Mouse (Mus musculus) heart, embryonic 14.5 days (tissue): Measurements from ENCODE around the gene Sdr39u1. TPM values are rescaled to one million over a fixed set of nuclear protein-coding genes. Genes with fewer than 3 reads are reported as not detected.
A peak's percentile ranks its signal among the peaks of the same experiment; 100 is the strongest.

Source experiments
- ATAC-seq: fragments of 200-750 bp; cut with Nextera tagmentation; 2 replicates; pipeline ENCODE4 v1.8.0; 2017; ENCODE audit warnings: low read depth, moderate TSS enrichment; ENCODE audit not compliant: insufficient number of reproducible peaks, insufficient read depth, low FRiP score
- H3K27ac ChIP-seq, 2 experiments: fragments of 200-500 bp in 1 of 2; fragments of 300-500 bp in 1 of 2; sonication (generic) in 1 of 2; replicated peaks in 1 of 2; 2 replicates each; pipeline ENCODE4 v1.5.1; 2012 to 2014; ENCODE audit warnings: low read depth in 2 of 2, low read length in 2 of 2, control low read depth in 1 of 2, mild to moderate bottlenecking in 1 of 2, mixed read lengths in 1 of 2; ENCODE audit not compliant: control insufficient read depth in 1 of 2, insufficient read depth in 1 of 2
- H3K27me3 ChIP-seq: fragments of 300-500 bp; sonication (generic); 2 replicates; pipeline ENCODE4 v1.6.1; 2014; ENCODE audit warnings: mild to moderate bottlenecking, low read length, control low read depth; ENCODE audit not compliant: control insufficient read depth, insufficient read depth
- H3K36me3 ChIP-seq: fragments of 300-500 bp; sonication (generic); 2 replicates; pipeline ENCODE4 v1.6.1; 2014; ENCODE audit warnings: mild to moderate bottlenecking, control low read depth, low read length, mixed read lengths; ENCODE audit not compliant: control insufficient read depth, insufficient read depth
- H3K4me1 ChIP-seq, 2 experiments: fragments of 200-500 bp in 1 of 2; fragments of 300-500 bp in 1 of 2; sonication (generic) in 1 of 2; 2 replicates each; pipeline ENCODE4 v1.6.1; 2012 to 2014; ENCODE audit warnings: low read length in 2 of 2, control low read depth in 1 of 2, mixed read lengths in 1 of 2; ENCODE audit not compliant: control insufficient read depth in 2 of 2, insufficient read depth in 2 of 2
- H3K4me2 ChIP-seq: fragments of 300-500 bp; sonication (generic); 2 replicates; pipeline ENCODE4 v1.6.1; 2014; ENCODE audit warnings: mild to moderate bottlenecking, low read length
- H3K4me3 ChIP-seq, 2 experiments: fragments of 200-500 bp in 1 of 2; fragments of 300-500 bp in 1 of 2; sonication (generic) in 1 of 2; 2 replicates each; pipeline ENCODE4 v1.5.1; 2012 to 2014; ENCODE audit warnings: low read length in 2 of 2, mild to moderate bottlenecking in 2 of 2, control low read depth in 1 of 2, low read depth in 1 of 2, moderate library complexity in 1 of 2; ENCODE audit not compliant: control insufficient read depth in 1 of 2, insufficient read depth in 1 of 2
- H3K9ac ChIP-seq: fragments of 300-500 bp; sonication (generic); 2 replicates; pipeline ENCODE4 v1.6.1; 2014; ENCODE audit warnings: mild to moderate bottlenecking, low read length
- H3K9me3 ChIP-seq: fragments of 300-500 bp; sonication (generic); 2 replicates; pipeline ENCODE4 v1.6.1; 2016; ENCODE audit warnings: low read length, control low read depth; ENCODE audit not compliant: control insufficient read depth
- WGBS: fragments of 180-500 bp; shearing (Covaris S2); extraction: QIAGEN DNeasy Blood & Tissue Kit; methylation state at CpG from one replicate; pipeline ENCODE4 v1.1.7; 2014; 5-methylcytosine and 5-hydroxymethylcytosine counted together
- polyA plus RNA-seq: library from polyadenylated mRNA; unstranded; fragments of >200 nt; fragmentation: Nextera tagmentation; extraction: Ambion mirVana; gene quantifications from 2 replicates; pipeline ENCODE4 v1.2.1, GENCODE M21; 2014

Gene Sdr39u1
- polyA plus RNA-seq, 1 experiment from 2014 or later, result 51.6 TPM

- Histone ChIP-seq H3K27ac (no peak overlapping the region), H3K4me1 (peaks cover 6 to 11% of the 10 kb centered on the region in 2 experiments; a peak in 3 of 4 replicates), H3K9ac (0 out of 2 replicates have a peak overlapping the region, but pooled peaks have one; percentile 75), H3K4me3 (no peak overlapping the region), H3K36me3 (peaks cover 42% of the 10 kb centered on the region), H3K4me2 (peak overlapping the region; percentile 71), H3K27me3 (no peaks in the 10 kb centered on the region), H3K9me3 (no peaks in the 10 kb centered on the region)
- no peak for ATAC-seq
- WGBS, result 92% methylated on average over 7 of the region's 7 CpGs
Measured at GRCm38 (mm10) chr14:55898947-55899346, 1.1 kb downstream of the Sdr39u1 start.

- H3K9ac ChIP-seq, result no peak overlapping the region
- peaks cover 52% of the 10 kb centered on the region for H3K36me3 ChIP-seq
- no peak overlapping the region for H3K4me3 ChIP-seq
- no peaks in the 10 kb centered on the region for H3K27me3 ChIP-seq
- H3K27ac ChIP-seq, result no peak overlapping the region
- H3K9me3 ChIP-seq, result no peaks in the 10 kb centered on the region
- no peak overlapping the region for H3K4me2 ChIP-seq
- 90% methylated on average over 12 of the region's 12 CpGs for WGBS
- H3K4me1 ChIP-seq, result peaks cover 6 to 11% of the 10 kb centered on the region in 2 experiments; a peak in 3 of 4 replicates
- no peak for ATAC-seq
Measured at GRCm38 (mm10) chr14:55897671-55898070, 2.4 kb downstream of the Sdr39u1 start.

- peaks cover 14 to 26% of the 10 kb centered on the region in 2 experiments for H3K4me1 ChIP-seq
- no peaks in the 10 kb centered on the region for H3K9me3 ChIP-seq
- no peak overlapping the region for H3K9ac ChIP-seq
- H3K4me3 ChIP-seq, result peak overlapping the region in 1 of 2 experiments; percentile 84; a peak in 1 of 4 replicates
- H3K36me3 ChIP-seq, result peaks cover 55% of the 10 kb centered on the region
- ATAC-seq, result no peak
- no peak overlapping the region for H3K27ac ChIP-seq
- H3K27me3 ChIP-seq, result no peaks in the 10 kb centered on the region
- WGBS, result 75% methylated on average over 24 of the region's 24 CpGs
- peak overlapping the region; percentile 81; the same call in 1 of the 2 replicates for H3K4me2 ChIP-seq
Measured at GRCm38 (mm10) chr14:55886571-55887382, 13.3 kb downstream of the Sdr39u1 start.

- H3K36me3 ChIP-seq, result peaks cover 48% of the 10 kb centered on the region
- peak overlapping the region; percentile 79 to 94 for H3K27ac ChIP-seq
- peak overlapping the region; percentile 93 for H3K9ac ChIP-seq
- peaks cover 14 to 26% of the 10 kb centered on the region in 2 experiments for H3K4me1 ChIP-seq
- no peaks in the 10 kb centered on the region for H3K9me3 ChIP-seq
- 4% methylated on average over 16 of the region's 16 CpGs for WGBS
- peak overlapping the region; percentile 84 for H3K4me3 ChIP-seq
- ATAC-seq, result no peak
- no peaks in the 10 kb centered on the region for H3K27me3 ChIP-seq
- peak overlapping the region; percentile 81 for H3K4me2 ChIP-seq
Measured at GRCm38 (mm10) chr14:55885791-55886271, 14.3 kb downstream of the Sdr39u1 start.

- peak; percentile 49 for ATAC-seq
- H3K27ac ChIP-seq, result peak overlapping the region; percentile 87 to 94
- peaks cover 42% of the 10 kb centered on the region for H3K36me3 ChIP-seq
- H3K9ac ChIP-seq, result peak overlapping the region; percentile 93
- H3K9me3 ChIP-seq, result no peaks in the 10 kb centered on the region
- H3K4me3 ChIP-seq, result peak overlapping the region; percentile 84
- H3K27me3 ChIP-seq, result no peaks in the 10 kb centered on the region
- 1% methylated on average over 14 of the region's 30 CpGs for WGBS
- peak overlapping the region; percentile 81 for H3K4me2 ChIP-seq
- peaks cover 14 to 26% of the 10 kb centered on the region in 2 experiments for H3K4me1 ChIP-seq
Measured at GRCm38 (mm10) chr14:55885114-55885790, 14.8 kb downstream of the Sdr39u1 start.

- under 1% methylated on average over 27 of the region's 30 CpGs for WGBS
- Histone ChIP-seq H3K4me1 (peaks cover 14 to 26% of the 10 kb centered on the region in 2 experiments), H3K4me3 (peak within 1 kb of the TSS; percentile 84), H3K9me3 (no peaks in the 10 kb centered on the region), H3K36me3 (peaks cover 37% of the 10 kb centered on the region), H3K27ac (peak within 1 kb of the TSS; percentile 87 to 94), H3K9ac (peak within 1 kb of the TSS; percentile 93), H3K4me2 (peak within 1 kb of the TSS; percentile 81), H3K27me3 (no peaks in the 10 kb centered on the region)
- ATAC-seq, result peak; percentile 95
Measured at GRCm38 (mm10) chr14:55884713-55885113, 15.4 kb downstream of the Sdr39u1 start, which contains the start of gene Khnyn. Gene Khnyn (plus strand): TSS chr14:55884947.

GRCm38 (mm10) chr14:55884166-55884565, 15.9 kb downstream of the Sdr39u1 start, which contains the start of gene Cbln3:
Gene Cbln3 (minus strand): TSS chr14:55884392.
- WGBS, result 28% methylated on average over 4 of the region's 4 CpGs
- Histone ChIP-seq H3K9me3 (no peaks in the 10 kb centered on the region), H3K27ac (peak within 1 kb of the TSS; percentile 87 to 94), H3K36me3 (peaks cover 32% of the 10 kb centered on the region), H3K4me2 (peak within 1 kb of the TSS; percentile 81), H3K4me1 (peaks cover 14 to 26% of the 10 kb centered on the region in 2 experiments), H3K27me3 (no peaks in the 10 kb centered on the region), H3K4me3 (peak within 1 kb of the TSS; percentile 84), H3K9ac (peak within 1 kb of the TSS; percentile 93)
- peak; percentile 54 for ATAC-seq
